Mouse (Mus musculus) embryonic fibroblast, embryonic 13.5 days (primary cell): ENCODE results near the gene Fbln1. TPM values are rescaled to one million over a fixed set of nuclear protein-coding genes. Genes with fewer than 3 reads are reported as not detected.

Experiments used
- H3K27ac ChIP-seq: 2 replicates; pipeline ENCODE4 v1.5.1; 2012; ENCODE audit warnings: low read length, control low read depth, inconsistent platforms; ENCODE audit not compliant: insufficient read depth
- H3K4me1 ChIP-seq: 2 replicates; pipeline ENCODE4 v1.6.1; 2011; ENCODE audit warnings: low read length; ENCODE audit not compliant: control insufficient read depth, insufficient read depth
- H3K4me3 ChIP-seq: 2 replicates; pipeline ENCODE4 v1.5.1; 2011; ENCODE audit warnings: mild to moderate bottlenecking, control low read depth, low read length; ENCODE audit not compliant: insufficient read depth
- CTCF ChIP-seq: IDR thresholded peaks from 2 replicates; pipeline ENCODE4 v1.5.1; 2011; ENCODE audit warnings: mild to moderate bottlenecking, control low read depth, low read length, moderate library complexity, borderline replicate concordance; ENCODE audit not compliant: insufficient read depth
- POLR2A ChIP-seq: IDR thresholded peaks from 2 replicates; pipeline ENCODE4 v1.6.1; 2011; ENCODE audit warnings: low read depth, mild to moderate bottlenecking, control low read depth, low read length, moderate library complexity
- polyA plus RNA-seq: library from polyadenylated mRNA; stranded (reverse); fragments of >200 nt; gene quantifications from 2 replicates; pipeline ENCODE4 v1.2.4, GENCODE M21; 2011; ENCODE audit warnings: low read depth; ENCODE audit not compliant: missing spikeins, insufficient read length

Gene Fbln1
- polyA plus RNA-seq, 1 experiment = 92.8 TPM

DNA sequence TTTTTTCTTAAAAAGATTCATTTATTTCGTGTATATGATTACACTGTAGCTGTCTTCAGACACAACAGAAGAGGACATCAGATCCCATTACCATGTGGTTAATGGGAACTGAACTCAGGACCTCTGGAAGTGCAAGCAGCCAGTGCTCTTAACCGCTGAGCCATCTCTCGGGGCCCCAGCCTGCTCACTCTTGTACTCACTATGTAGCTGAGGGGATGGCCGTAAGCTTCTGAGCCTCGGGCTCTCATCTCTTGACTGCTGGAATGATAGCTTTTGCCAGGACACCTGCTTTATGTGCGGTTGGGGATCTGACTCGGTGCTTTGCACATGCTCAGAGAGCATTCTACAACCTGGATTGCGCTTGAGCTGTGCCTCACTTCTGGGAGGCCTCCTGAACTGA, 1.4 kb upstream of the Fbln1 start:
- H3K27ac ChIP-seq = no peak overlapping the region
- TF ChIP-seq POLR2A (no peak), CTCF (no peak)

GRCm38 (mm10) chr15:85206703-85207075, 940 bp downstream of the Fbln1 start:
- Histone ChIP-seq H3K4me1 (0 out of 2 replicates have a peak, but pooled peaks cover 2% of the 10 kb centered on the region), H3K27ac (no peak overlapping the region), H3K4me3 (peak overlapping the region; percentile 45)
- TF ChIP-seq POLR2A (no peak), CTCF (no peak)

More for the DNA sequence above, 1.4 kb upstream of the Fbln1 start:
- Histone ChIP-seq H3K4me3 (no peak overlapping the region), H3K4me1 (0 out of 2 replicates have a peak, but pooled peaks cover 4% of the 10 kb centered on the region)

DNA sequence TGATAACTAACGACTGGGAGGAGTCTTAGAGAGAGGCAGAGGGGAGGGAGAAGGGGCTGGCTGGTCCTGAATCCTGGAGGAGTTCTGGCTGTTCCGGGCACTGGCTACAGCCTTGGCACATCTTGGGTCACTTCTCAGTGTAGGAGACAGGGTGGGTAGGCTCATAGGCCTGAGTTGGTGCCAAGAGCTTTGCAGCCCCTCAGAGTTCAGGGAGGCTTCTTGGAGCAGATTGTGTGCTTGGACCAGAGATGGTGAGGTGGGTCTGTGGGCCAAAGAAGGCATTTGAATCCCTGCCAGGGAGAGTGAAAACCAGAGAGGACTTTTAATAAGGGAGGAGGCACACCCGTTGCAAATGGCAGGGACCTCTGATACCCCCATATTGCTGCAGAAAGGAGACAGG, 1.3 kb downstream of the Fbln1 start:
- Histone ChIP-seq H3K4me3 (peak overlapping the region; percentile 45), H3K4me1 (0 out of 2 replicates have a peak, but pooled peaks cover 2% of the 10 kb centered on the region), H3K27ac (no peak overlapping the region)
- TF ChIP-seq CTCF (no peak), POLR2A (no peak)

DNA sequence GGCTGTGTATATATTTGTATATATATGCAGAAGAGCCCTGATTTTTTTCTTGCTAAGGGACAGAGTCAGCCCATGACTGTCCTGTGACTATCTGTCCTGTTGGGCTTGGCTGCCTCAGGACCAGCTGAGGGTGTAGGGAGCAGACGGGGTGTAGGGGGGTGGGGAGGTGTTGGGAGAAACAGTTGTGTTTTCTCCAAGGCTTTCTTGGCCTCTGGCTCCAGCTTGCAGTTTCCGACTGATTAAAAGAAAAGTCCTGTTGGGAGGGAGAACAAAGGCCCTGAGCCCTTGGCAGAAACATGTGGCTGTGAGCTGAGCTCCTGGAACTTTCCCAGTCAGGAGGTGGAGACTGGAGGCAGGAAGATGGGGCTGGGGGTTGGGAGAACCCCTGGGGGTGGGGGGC, 2.0 kb downstream of the Fbln1 start:
- 0 out of 2 replicates have a peak, but pooled peaks cover 2% of the 10 kb centered on the region for H3K4me1 ChIP-seq
- no peak overlapping the region for H3K4me3 ChIP-seq
- TF ChIP-seq POLR2A (no peak; the same call in 1 of the 2 replicates), CTCF (no peak)
- H3K27ac ChIP-seq = peak overlapping the region; percentile 41

DNA sequence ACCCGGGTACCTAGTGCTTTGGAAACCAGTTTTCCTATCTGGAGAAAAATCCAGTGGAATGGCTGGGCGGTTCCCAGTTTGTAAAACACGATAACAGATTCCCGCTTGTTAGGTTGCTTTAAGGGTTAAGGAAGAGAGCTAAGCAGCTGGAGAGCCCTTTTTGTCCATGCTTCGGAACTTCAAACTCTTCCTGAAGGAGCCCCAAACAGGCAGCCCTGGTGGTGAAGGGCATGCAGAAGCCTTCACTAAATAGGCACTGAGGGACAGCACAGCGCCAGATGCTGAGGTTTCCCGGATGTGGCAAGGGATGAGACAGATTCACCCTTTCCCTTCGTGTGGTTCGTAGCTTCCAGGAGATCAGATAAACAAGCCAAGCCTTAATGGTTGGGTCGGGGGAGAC, 2.6 kb downstream of the Fbln1 start:
- Histone ChIP-seq H3K27ac (peak overlapping the region; percentile 34), H3K4me3 (no peak overlapping the region), H3K4me1 (0 out of 2 replicates have a peak, but pooled peaks cover 2% of the 10 kb centered on the region)
- TF ChIP-seq POLR2A (no peak), CTCF (no peak)

DNA sequence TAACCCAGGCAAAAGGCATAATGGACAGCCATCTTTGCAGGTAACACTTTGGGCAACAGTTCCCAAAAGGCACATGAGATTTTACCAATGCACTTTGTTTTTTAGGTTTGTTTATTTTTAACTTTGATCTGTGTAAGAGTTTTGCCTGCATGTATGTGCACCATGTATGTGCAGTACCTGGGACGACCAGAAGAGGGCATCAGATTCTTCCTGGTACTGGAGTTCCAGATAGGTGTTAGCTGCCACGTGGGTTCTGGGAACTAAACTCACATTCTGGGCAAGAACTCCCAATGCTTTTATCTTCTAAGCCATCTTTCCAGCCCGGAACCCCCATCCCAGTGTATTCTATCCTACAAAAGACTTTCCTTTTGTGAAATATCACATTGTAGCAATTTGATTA, 3.6 kb downstream of the Fbln1 start:
- H3K4me1 ChIP-seq = 0 out of 2 replicates have a peak, but pooled peaks cover 2% of the 10 kb centered on the region
- TF ChIP-seq POLR2A = no peak
- TF ChIP-seq CTCF = no peak
- no peak overlapping the region for H3K27ac ChIP-seq
- no peak overlapping the region for H3K4me3 ChIP-seq

- no peak for TF ChIP-seq CTCF
- no peak for TF ChIP-seq POLR2A
- Histone ChIP-seq H3K27ac (no peak overlapping the region), H3K4me1 (0 out of 2 replicates have a peak, but pooled peaks cover 2% of the 10 kb centered on the region), H3K4me3 (no peak overlapping the region)
Observed at GRCm38 (mm10) chr15:85210686-85211085, 4.9 kb downstream of the Fbln1 start.

GRCm38 (mm10) chr15:85211101-85211760, 5.5 kb downstream of the Fbln1 start:
- no peak overlapping the region for H3K27ac ChIP-seq
- no peak for TF ChIP-seq POLR2A
- no peak for TF ChIP-seq CTCF
- H3K4me3 ChIP-seq = no peak overlapping the region
- H3K4me1 ChIP-seq = 0 out of 2 replicates have a peak, but pooled peaks cover 2% of the 10 kb centered on the region

DNA sequence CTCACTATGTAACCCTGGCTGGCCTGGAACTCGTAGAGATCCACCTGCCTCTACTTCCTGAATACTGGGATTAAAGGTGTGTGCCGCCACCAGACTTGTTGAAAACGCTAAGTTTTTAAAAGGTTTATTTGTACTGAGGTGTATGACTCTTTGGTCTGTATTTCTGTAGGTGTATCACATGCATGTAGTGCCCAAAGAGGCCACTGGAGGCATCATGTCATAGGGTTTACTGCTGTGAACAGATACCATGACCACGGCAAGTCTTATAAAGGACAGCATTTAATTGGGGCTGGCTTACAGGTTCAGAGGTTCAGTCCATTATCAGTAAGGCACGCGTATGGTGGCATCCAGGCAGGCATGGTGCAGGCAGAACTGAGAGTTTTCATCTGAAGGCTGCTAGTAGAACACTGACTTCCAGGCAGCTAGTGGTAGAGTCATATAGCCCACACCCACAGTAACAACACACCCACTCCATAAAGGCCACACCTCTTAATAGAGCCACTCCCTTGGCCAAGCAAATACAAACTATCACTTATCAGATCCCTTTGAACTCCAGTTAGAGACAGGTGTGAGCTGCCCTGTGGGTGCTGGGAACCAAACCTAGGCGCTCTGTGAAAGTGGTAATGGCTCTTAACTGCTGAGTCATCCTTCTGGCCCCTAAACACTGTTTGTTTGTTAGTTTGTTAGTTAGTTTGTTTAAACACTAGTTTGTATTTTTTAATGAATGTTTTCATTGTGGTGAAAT, 10.5 kb downstream of the Fbln1 start:
- TF ChIP-seq CTCF (no peak), POLR2A (no peak)
- no peak overlapping the region for H3K27ac ChIP-seq
- H3K4me1 ChIP-seq = no peaks in the 10 kb centered on the region
- H3K4me3 ChIP-seq = no peak overlapping the region

DNA sequence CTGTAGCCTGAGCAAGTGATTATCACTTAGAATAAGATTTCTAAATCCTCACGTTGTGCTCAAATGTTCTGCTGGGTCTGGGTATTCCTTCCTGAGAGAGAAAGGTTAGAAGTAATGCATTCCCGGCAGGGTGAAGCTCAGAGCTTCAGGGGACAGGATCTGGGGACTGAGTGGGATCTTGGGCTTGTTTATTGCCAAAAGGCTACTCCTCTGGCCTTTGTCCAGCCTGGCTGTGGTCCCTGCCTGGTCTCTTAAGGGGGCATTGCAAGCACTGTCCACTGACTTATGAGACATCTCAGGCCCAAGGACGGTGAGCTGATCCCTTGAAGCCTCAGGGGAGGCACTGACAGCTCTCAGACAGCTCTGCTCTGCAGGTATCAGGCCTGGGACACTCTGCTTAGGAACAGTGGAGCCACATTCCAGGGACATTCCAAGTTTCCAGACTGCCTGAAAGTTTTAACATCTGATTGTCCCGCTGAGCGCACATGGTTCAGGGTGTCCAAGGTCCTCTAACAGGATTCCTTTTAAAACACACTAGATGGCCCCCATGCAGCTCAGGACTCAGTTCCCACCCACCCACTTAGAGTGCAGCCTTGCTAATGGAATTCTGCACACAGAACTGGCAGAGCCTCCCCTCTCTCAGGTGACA, 13.0 kb downstream of the Fbln1 start:
- Histone ChIP-seq H3K4me1 (no peaks in the 10 kb centered on the region), H3K4me3 (no peak overlapping the region), H3K27ac (no peak overlapping the region)
- TF ChIP-seq POLR2A (no peak), CTCF (no peak)
